Mouse (Mus musculus) erythroblast, adult 5-6 weeks (primary cell): ENCODE measurements around the gene Ak5. TPM values are rescaled to one million over a fixed set of nuclear protein-coding genes. Genes with fewer than 3 reads are reported as not detected.
"Not testable (repeated sequence)": the region's sequence is repeated elsewhere in the genome, so short reads cannot be mapped to it uniquely, and the experiment has no call there.

Experiments
- ATAC-seq: replicated peaks from 2 replicates; pipeline ENCODE4 v1.8.0; 2016; ENCODE audit warnings: moderate number of reproducible peaks, mild to moderate bottlenecking, moderate TSS enrichment, inconsistent platforms; ENCODE audit not compliant: poor library complexity, low FRiP score, severe bottlenecking
- total RNA-seq, 2 experiments: library from RNA; stranded (forward) in 1 of 2; stranded (reverse) in 1 of 2; fragments of 150-400 nt in 1 of 2; fragments of 200-764, 138-1000 nt in 1 of 2; gene quantifications; 2 replicates each; pipeline versions ENCODE4 v1.2.3 to v1.2.4; 2015 to 2017; ENCODE audit warnings: low replicate concordance in 2 of 2

The Ak5 gene
- total RNA-seq, 2 experiments from 2014 or later: not detected

DNA sequence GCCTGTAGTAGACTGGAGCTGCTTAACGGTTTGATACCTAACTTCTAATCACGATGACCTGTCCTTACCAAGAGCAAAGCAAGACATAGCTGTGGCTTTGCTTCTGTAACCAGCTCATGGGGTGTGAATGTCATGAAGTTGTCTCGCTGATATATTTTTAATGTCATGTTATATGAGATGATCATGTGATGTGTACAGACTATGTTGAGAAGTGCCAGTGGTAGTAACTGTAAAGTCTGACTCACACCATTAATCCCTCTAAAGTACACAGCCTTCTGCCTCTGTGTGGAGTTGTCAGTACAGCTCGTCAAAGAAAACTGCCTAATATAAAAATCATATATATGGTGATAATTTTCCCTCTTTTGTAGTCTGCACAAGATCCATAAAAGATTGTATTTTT, 209.3 kb downstream of the Ak5 start:
- ATAC-seq: not testable (repeated sequence)

GRCm38 (mm10) chr3:152457308-152458035, 210.7 kb downstream of the Ak5 start:
- no peak for ATAC-seq

GRCm38 (mm10) chr3:152453163-152453562, 215.0 kb downstream of the Ak5 start:
- ATAC-seq: no peak

DNA sequence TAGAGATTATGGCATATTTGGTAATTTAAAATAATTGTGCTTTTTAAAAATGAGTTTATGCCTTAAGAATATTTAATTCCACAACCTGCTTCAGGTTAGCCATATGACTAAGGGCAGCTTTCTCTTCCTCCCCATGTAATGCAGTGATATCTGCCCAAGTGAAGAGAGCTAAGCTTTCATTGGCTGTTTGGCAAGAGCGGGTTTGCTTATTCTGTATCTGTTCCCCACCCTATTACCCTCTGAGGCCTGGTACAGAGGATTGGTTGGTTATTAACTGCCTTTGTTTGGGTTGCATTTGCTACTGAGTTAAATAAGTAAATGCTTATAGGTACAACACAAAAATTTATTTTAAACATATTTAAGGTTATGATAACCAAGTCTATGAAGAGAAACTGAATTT, 221.2 kb downstream of the Ak5 start:
- no peak for ATAC-seq

DNA sequence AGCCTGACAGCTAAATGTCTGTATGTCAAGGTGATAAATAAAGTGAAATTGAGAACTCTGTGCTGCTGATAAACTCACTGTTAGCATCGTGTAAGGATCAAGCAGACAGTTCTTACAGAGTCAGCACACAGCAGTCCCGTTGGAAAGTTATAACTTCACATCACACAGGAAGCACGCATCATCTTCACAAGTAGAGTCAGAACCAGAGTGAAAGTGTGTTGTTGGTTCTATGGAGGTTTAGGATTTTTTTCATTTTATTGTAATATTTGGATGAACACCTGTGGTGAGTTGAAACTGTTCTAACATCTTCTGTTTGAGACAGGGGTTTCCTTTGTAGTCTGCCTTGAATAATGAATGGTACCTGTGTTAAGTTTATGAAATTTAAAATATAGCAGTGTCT, 224.0 kb downstream of the Ak5 start:
- ATAC-seq: no peak

DNA sequence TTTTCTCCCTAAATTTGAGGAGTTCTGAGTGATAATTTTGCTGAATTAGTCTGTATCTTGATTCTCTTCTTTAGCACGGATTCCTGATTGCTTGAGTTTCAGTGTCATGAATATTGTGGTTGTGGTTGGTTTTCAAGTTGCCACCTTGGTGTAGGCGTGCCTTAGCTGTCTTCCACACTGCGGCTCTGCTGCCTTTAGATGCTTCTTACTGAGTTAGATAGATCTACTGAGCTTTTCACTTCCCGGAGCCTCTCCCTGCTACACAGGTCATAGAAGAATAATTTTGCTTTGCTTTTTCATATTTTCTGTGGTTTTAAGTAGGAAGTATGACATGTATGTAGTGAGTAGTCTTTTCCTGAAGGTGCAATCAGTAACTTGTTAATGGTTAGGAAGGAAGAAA, 225.4 kb downstream of the Ak5 start:
- no peak for ATAC-seq

GRCm38 (mm10) chr3:152438068-152438467, 230.1 kb downstream of the Ak5 start:
- no peak for ATAC-seq

- no peak for ATAC-seq
These were observed 232.6 kb downstream of the Ak5 start for GRCm38 (mm10) chr3:152435590-152435989.

- ATAC-seq: no peak
These were observed 235.5 kb downstream of the Ak5 start for GRCm38 (mm10) chr3:152432677-152433076.

DNA sequence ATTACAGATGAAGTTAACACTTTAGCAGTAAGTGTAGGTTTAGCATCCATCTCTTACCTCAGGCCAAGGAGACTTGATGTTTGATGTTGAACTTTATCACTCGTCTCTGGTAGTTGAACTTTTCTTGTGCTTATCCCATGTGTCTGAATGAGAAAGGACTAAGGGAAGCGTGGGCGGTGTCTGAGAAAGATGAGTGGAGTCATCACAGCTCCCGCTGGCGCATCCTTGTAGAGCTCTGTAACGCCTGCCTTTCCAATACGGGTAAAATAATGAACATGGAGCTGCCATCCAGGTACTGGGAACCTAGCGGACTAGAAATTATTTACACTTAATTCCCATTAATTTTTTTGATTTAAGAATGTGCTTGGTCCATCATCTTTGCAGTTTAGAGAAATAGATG, 239.2 kb downstream of the Ak5 start:
- no peak for ATAC-seq

Other genes starting within 250 kb of the Ak5 start
- gene Pigk, start 45.7 kb upstream of the Ak5 start, total RNA-seq (2015; ENCODE audit: low replicate concordance): 12.1 and 13.8 TPM in 2 replicates
- 5.9 and 10.1 TPM in 2 replicates for gene Pigk, start 45.7 kb upstream of the Ak5 start, total RNA-seq (2017; ENCODE audit: low replicate concordance)